Mouse (Mus musculus): ENCODE measurements at regions not wholly inside any gene's neighbourhood (a gene's known extent, or its start where the extent isn't known, plus 50 kb on each side); places are given as distances from the start of the nearest gene placed in this dataset.

GRCm38 (mm10) chr4:62763990-62764389, 201.4 kb upstream of the Zfp618 start:
- TF ChIP-seq POLR2A (IDR thresholded peaks at IDR 0.05; ENCODE audit: borderline replicate concordance, control insufficient read depth, low read depth, low read length) (no peak), CTCF (IDR thresholded peaks at IDR 0.05; ENCODE audit: control insufficient read depth, insufficient read depth, low read length) (peak; percentile 88)

Data from bone marrow, adult 2 months (tissue).